Mouse (Mus musculus): ENCODE results near the gene Sh3rf1.

DNA sequence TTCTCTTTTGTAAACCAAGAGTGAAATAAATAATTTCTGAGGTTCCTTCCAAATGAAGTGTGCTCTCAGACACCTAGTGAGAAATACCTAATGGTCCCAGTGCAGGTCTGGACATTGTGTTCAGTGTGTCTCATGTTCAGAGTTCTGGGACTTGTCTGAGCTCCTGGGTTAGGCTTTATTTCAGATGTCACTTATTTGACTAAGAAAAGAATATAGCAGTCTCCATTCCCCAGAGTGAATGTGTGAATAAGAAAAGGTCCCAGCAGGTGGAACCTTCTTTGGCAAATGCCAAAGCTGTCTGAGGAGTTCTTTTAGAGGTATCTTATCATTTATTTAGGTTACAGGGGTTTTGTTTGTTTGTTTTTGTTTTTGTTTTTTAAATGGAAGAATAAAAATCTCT lies 85.2 kb downstream of the Sh3rf1 start:
- no peak for TF ChIP-seq POLR2A (IDR thresholded peaks at IDR 0.05; ENCODE audit: extremely low read depth, insufficient read depth, low read length)
- TF ChIP-seq CTCF (IDR thresholded peaks at IDR 0.05; ENCODE audit: extremely low read depth, insufficient read depth, low read length) = no peak

Measured in cortical plate, adult 2 months (tissue).